Mouse (Mus musculus) stomach, embryonic 14.5 days (tissue): ENCODE measurements around the gene Gm19426. TPM values are rescaled to one million over a fixed set of nuclear protein-coding genes. Genes with fewer than 3 reads are reported as not detected.

Experiments
- ATAC-seq: fragments of 200-750 bp; cut with Nextera tagmentation; 2 replicates; pipeline ENCODE4 v1.8.0; 2017; ENCODE audit warnings: low read depth, moderate TSS enrichment; ENCODE audit not compliant: insufficient number of reproducible peaks, insufficient read depth, low FRiP score
- H3K27ac ChIP-seq: fragments of 300-500 bp; sonication (generic); 2 replicates; pipeline ENCODE4 v1.5.1; 2014; ENCODE audit warnings: mild to moderate bottlenecking, low read length, moderate library complexity, mixed read lengths
- H3K27me3 ChIP-seq: fragments of 300-500 bp; sonication (generic); 2 replicates; pipeline ENCODE4 v1.6.1; 2014; ENCODE audit warnings: low read length, control low read depth, mixed read lengths; ENCODE audit not compliant: control insufficient read depth, insufficient read depth
- H3K36me3 ChIP-seq: fragments of 300-500 bp; sonication (generic); 2 replicates; pipeline ENCODE4 v1.6.1; 2014; ENCODE audit warnings: mild to moderate bottlenecking, control low read depth, low read length, moderate library complexity, mixed read lengths; ENCODE audit not compliant: control insufficient read depth, insufficient read depth
- H3K4me1 ChIP-seq: fragments of 300-500 bp; sonication (generic); 2 replicates; pipeline ENCODE4 v1.6.1; 2014; ENCODE audit warnings: low read length, control low read depth, mixed read lengths; ENCODE audit not compliant: control insufficient read depth, insufficient read depth
- H3K4me2 ChIP-seq: fragments of 300-500 bp; sonication (generic); replicated peaks from 2 replicates; pipeline ENCODE4 v1.6.1; 2014; ENCODE audit warnings: low read depth, low read length, control low read depth
- H3K4me3 ChIP-seq: fragments of 300-500 bp; sonication (generic); 2 replicates; pipeline ENCODE4 v1.5.1; 2014; ENCODE audit warnings: low read depth, low read length, control low read depth
- H3K9ac ChIP-seq: fragments of 300-500 bp; sonication (generic); replicated peaks from 2 replicates; pipeline ENCODE4 v1.6.1; 2014; ENCODE audit warnings: low read depth, mild to moderate bottlenecking, control low read depth, low read length, moderate library complexity, mixed read lengths
- H3K9me3 ChIP-seq: fragments of 300-500 bp; sonication (generic); 2 replicates; pipeline ENCODE4 v1.6.1; 2016; ENCODE audit warnings: low read depth, low read length, control low read depth; ENCODE audit not compliant: control insufficient read depth
- WGBS: fragments of 180-500 bp; shearing (Covaris S2); extraction: QIAGEN DNeasy Blood & Tissue Kit; methylation state at CpG from one replicate; pipeline ENCODE4 v1.1.7; 2014; 5-methylcytosine and 5-hydroxymethylcytosine counted together
- polyA plus RNA-seq: library from polyadenylated mRNA; unstranded; fragments of >200 nt; fragmentation: Nextera tagmentation; extraction: Ambion mirVana; gene quantifications from 2 replicates; pipeline ENCODE4 v1.2.1, GENCODE M21; 2014

The Gm19426 gene
- polyA plus RNA-seq, 1 experiment from 2014 or later = 5.9 TPM

DNA sequence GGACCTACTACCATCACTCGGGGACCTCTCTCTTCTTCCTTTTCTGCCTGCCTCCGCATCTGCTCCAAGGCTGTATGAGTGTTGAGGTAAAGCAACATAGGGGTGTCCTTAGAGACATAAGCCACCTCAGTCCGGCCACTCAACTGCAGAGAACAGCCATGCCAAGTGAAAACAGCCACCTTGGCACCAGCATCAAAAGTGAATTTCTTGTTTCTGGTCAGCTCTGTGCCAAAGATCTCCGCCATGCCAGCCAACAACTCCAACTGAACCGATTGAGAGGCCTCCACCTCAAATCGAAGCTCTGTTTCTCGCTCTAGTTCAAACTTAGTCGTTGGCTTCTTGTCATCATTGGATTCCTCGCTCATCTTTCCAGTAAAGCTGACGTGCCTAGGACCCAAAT, 17.7 kb downstream of the Gm19426 start:
- WGBS = 93% methylated on average over 10 of the region's 10 CpGs
- no peak for ATAC-seq
- no peak overlapping the region for H3K27ac ChIP-seq
- no peak overlapping the region for H3K9ac ChIP-seq
- H3K36me3 ChIP-seq = peaks cover 15% of the 10 kb centered on the region; the same call in 1 of the 2 replicates
- peaks cover 9% of the 10 kb centered on the region for H3K4me1 ChIP-seq
- H3K4me2 ChIP-seq = peak overlapping the region; percentile 95; the same call in 1 of the 2 replicates
- no peak overlapping the region for H3K4me3 ChIP-seq
- no peaks in the 10 kb centered on the region for H3K9me3 ChIP-seq
- H3K27me3 ChIP-seq = no peaks in the 10 kb centered on the region

DNA sequence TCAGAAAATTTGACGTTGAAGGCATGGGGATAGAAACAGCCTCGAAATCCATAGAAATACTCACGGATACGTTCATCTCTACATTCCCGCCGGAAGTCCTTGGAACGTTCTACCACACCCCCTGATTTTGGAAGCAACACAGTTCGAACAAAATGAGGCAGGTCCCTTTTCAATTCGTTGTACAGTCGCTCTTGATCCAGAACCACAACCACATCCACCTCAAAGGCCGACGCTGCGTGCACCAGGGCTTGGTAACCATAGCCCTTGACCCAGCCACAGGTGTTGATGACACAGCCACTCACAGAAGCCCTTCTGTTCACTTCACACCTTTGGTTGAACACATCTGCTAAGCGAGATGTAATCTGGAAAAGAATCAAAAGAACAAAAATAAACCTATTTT, 19.6 kb downstream of the Gm19426 start:
- Histone ChIP-seq H3K9me3 (no peaks in the 10 kb centered on the region), H3K27ac (no peak overlapping the region), H3K4me3 (no peak overlapping the region), H3K27me3 (no peaks in the 10 kb centered on the region), H3K9ac (no peak overlapping the region), H3K4me2 (no peak overlapping the region), H3K4me1 (peaks cover 9% of the 10 kb centered on the region), H3K36me3 (peaks cover 15% of the 10 kb centered on the region; the same call in 1 of the 2 replicates)
- no peak for ATAC-seq
- WGBS = 94% methylated on average over 14 of the region's 14 CpGs

DNA sequence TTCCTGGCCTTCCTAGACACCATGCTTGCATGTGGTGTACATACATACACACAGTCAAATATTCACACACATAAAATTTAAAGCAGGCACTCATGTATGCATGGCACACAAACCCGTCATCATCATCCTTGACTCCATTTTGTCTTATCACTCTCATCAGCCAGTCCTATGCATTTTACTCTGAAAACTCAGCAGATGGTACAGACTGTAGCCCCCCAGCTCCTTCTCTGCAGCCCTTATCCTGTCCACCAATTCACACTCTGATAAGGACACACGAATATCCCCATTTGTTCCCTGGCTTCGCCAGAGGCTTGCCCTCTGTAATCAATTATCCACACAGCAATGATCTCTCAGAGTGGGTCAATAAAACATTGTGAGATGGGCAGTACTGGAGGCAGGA, 22.3 kb downstream of the Gm19426 start:
- WGBS = 72% methylated on average over 3 of the region's 3 CpGs
- ATAC-seq = no peak

DNA sequence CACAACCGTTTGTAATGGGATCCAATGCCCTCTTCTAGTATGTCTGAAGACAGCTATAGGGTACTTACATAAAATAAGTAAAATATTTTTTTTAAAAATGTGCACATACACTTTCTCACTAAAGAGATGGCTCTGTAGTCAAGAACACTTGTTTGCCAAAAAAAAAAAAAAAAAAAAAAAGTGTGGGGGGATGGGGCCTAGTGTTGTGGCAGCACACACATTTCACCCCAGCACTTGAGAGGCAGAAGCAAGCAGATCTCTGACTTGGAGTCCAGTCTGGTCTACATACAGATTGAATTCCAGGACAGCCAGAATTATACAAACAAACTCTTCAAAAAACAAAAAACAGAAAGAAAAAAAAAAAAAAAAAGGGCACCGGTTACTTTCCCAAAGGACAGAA, 22.7 kb downstream of the Gm19426 start:
- ATAC-seq = no peak
- Histone ChIP-seq H3K27me3 (no peaks in the 10 kb centered on the region), H3K9me3 (no peaks in the 10 kb centered on the region), H3K4me3 (no peak overlapping the region), H3K36me3 (peaks cover 15% of the 10 kb centered on the region; the same call in 1 of the 2 replicates), H3K27ac (no peak overlapping the region), H3K9ac (no peak overlapping the region), H3K4me2 (no peak overlapping the region), H3K4me1 (no peaks in the 10 kb centered on the region; the same call in 1 of the 2 replicates)
- WGBS = 96% methylated on average over 2 of the region's 2 CpGs

More for the DNA sequence above, 22.3 kb downstream of the Gm19426 start:
- Histone ChIP-seq H3K27me3 (no peaks in the 10 kb centered on the region), H3K9ac (no peak overlapping the region), H3K36me3 (peaks cover 15% of the 10 kb centered on the region; the same call in 1 of the 2 replicates), H3K4me1 (peaks cover 3% of the 10 kb centered on the region), H3K9me3 (no peaks in the 10 kb centered on the region), H3K4me2 (no peak overlapping the region), H3K27ac (no peak overlapping the region), H3K4me3 (no peak overlapping the region)

DNA sequence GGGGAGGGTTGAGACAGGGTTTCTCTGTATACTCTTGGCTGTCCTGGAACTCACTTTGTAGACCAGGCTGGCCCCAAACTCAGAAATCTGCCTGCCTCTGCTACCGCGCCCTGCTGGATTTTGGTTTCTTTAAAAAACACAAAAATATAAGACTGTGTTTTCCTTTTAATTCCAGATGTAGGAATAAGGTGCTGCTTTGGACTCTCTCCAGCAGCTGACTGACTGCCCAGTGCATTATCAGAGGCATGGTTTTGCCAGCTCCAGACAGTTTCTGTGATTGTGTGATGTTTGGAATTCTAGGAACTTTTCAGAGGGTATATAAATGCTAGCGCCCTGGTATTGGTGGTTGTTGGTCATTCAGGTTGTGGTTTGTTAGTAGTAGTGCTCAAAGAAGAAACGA, 26.1 kb downstream of the Gm19426 start:
- H3K9ac ChIP-seq = no peak overlapping the region
- no peak overlapping the region for H3K4me3 ChIP-seq
- no peaks in the 10 kb centered on the region for H3K27me3 ChIP-seq
- H3K27ac ChIP-seq = no peak overlapping the region
- peaks cover 5% of the 10 kb centered on the region; the same call in 1 of the 2 replicates for H3K36me3 ChIP-seq
- H3K9me3 ChIP-seq = no peaks in the 10 kb centered on the region
- ATAC-seq = no peak
- peaks cover 11% of the 10 kb centered on the region for H3K4me1 ChIP-seq
- no peak overlapping the region for H3K4me2 ChIP-seq
- 94% methylated on average over 4 of the region's 4 CpGs for WGBS

DNA sequence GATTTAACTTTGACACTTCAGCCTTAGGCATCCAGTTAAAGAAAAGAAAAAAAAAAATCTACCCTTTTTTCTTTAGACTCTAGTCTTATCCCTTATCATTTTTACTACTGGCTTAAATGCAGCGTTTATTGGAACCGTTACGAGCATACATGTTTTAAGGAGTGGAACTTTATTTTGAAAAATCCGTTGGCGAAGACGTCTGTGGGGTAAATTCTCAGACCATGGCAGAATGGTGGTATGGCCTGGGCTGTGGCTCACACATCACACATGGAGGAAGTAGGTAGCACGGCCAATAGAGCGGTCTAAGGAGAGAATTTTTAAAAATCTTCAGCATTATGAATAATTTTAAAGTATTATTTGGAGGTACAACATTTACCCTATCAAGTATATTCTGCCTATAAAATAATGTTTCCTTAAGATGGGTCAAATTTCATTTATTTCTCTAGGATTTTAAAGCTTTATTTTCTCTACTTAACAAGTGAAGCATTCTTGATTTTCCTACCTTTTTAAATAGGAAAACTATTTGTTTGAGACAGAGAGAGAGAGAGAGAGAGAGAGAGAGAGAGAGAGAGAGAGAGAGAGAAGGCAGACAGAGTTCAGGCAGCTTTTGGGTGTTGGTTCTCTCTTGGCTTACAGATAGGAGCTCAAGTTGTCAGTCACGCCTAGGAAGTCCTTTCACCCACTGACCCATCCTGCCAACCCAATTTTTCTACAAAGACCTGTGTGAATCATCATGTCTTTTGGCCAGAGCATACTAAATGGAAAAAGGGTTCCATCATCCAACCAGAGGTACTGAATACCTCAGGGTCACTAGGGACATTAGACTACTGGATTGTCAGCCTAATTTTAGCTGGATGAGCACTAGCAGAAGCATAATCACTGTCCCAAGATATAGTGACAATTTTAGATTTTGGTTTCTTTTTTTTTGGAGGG, 26.8 kb downstream of the Gm19426 start:
- 32% methylated on average over 9 of the region's 9 CpGs for WGBS
- Histone ChIP-seq H3K4me2 (peak overlapping the region; percentile 86), H3K36me3 (peaks cover 3% of the 10 kb centered on the region; the same call in 1 of the 2 replicates), H3K27me3 (no peaks in the 10 kb centered on the region), H3K9me3 (no peaks in the 10 kb centered on the region), H3K4me3 (peak overlapping the region; percentile 75), H3K27ac (peak overlapping the region; percentile 90), H3K4me1 (peaks cover 11% of the 10 kb centered on the region), H3K9ac (peak overlapping the region; percentile 73; the same call in 1 of the 2 replicates)
- no peak for ATAC-seq

DNA sequence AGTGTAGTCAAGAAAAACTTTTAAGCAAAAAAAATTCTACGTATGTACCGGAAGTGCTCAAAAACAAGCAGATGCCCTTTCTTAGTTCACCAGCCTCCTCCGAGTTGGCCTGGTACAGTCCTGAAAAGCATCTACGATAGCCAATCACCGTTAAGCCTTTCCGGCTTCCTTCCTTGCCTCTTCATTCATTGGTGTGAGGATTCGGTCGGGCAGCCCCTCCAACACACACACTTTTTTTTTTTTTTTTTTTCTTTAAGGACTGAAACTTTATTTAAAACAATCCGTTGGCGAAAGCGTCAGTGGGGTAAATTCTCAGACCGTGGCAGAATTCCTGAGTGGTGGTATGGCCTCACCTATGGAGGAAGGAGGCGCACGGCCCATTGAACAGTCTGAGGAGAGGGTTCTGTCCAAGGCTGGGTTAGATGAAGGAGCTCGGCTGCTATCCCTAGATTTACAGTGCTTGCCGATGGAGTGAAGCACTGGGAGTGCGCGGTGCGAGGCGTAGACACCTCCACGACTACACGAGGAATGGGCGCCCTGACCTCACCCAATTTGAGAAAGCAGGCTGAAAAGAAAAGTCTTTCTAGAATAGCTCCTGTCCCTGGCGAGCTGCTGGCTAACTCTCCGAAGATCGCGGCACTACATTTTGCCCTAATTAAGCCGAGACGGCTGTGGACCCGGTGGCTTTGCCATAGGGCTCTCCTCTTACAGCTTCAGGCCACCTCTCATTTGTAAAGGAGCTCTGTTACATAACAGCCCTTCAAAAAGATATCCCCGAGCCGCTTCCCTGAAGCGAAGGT, 27.7 kb downstream of the Gm19426 start:
- under 1% methylated on average over 33 of the region's 33 CpGs for WGBS
- Histone ChIP-seq H3K9me3 (no peaks in the 10 kb centered on the region), H3K36me3 (peaks cover 3% of the 10 kb centered on the region; the same call in 1 of the 2 replicates), H3K4me2 (peak overlapping the region; percentile 86), H3K9ac (peak overlapping the region; percentile 73), H3K27me3 (no peaks in the 10 kb centered on the region), H3K4me3 (peak overlapping the region; percentile 75), H3K27ac (peak overlapping the region; percentile 90), H3K4me1 (peaks cover 11% of the 10 kb centered on the region)
- ATAC-seq = peak; percentile 95
